1 mouse cellular context compared by ENCODE assay signal in the genomic region with DNA sequence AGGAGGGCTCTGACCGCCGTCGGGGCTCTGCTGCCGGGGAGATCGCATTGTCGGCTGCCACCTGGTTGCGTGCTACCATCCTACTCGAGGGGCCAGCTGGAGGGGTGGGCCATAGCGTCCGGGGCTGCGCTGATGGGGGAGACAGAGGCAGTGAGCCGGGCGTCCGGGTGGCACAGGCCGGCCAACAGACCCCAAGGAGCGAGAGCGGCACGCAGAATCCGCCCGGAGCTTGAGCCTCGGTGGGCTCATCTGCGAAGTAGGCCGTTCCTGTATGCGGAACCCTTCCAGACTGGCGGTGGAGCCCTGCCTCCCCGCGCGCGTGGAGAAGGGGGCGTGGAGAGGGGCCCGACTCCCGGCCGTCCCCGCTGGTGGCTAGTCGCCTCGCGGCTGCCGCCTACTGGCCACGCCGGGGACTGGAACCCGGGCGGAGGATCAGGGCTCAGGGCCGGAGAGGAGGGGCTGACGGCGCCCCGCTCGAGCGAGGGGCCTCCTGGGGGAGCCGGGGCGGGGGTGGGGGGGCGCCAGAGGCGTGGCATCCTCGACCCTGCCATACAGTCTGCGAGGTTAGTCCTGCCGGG.
TF ChIP-seq lines count a peak whose summit lies in the region.

No protein-coding gene starts in this region.

TF ChIP-seq in myocyte, 11 proteins besides CTCF, POLR2A, EP300 and RAD21 (continued from another document):
- peak in 1 of 3 experiments; percentile 1 for TF ChIP-seq MYOD1 (IDR thresholded peaks at IDR 0.05; ENCODE audit: control insufficient read depth in 1 of 3, insufficient read length in 2 of 3, low read depth in 2 of 3)
- TF ChIP-seq CEBPB (IDR thresholded peaks at IDR 0.05; ENCODE audit: insufficient read depth, poor library complexity, severe bottlenecking) = no peak
- no peak for TF ChIP-seq MAX (IDR thresholded peaks at IDR 0.05; ENCODE audit: low read depth)
- TF ChIP-seq E2F4 (IDR thresholded peaks at IDR 0.05; ENCODE audit: insufficient read depth) = no peak
- TF ChIP-seq SRF (IDR thresholded peaks at IDR 0.05; ENCODE audit: control insufficient read depth, insufficient read length, low read depth) = no peak
- no peak for TF ChIP-seq USF1 (IDR thresholded peaks at IDR 0.05; ENCODE audit: low read depth)
- TF ChIP-seq TCF3 (IDR thresholded peaks at IDR 0.05; ENCODE audit: insufficient read length, low read depth) = no peak
- TF ChIP-seq REST (IDR thresholded peaks at IDR 0.05; ENCODE audit: insufficient read depth, insufficient read length) = no peak
- TF ChIP-seq MYOG (IDR thresholded peaks at IDR 0.05; ENCODE audit: control insufficient read depth in 1 of 3, insufficient read depth in 1 of 3, insufficient read length in 2 of 3, low read depth in 2 of 3) = no peak
